Comparison of ENCODE assay signal across 8 mouse cellular contexts in the genomic region with DNA sequence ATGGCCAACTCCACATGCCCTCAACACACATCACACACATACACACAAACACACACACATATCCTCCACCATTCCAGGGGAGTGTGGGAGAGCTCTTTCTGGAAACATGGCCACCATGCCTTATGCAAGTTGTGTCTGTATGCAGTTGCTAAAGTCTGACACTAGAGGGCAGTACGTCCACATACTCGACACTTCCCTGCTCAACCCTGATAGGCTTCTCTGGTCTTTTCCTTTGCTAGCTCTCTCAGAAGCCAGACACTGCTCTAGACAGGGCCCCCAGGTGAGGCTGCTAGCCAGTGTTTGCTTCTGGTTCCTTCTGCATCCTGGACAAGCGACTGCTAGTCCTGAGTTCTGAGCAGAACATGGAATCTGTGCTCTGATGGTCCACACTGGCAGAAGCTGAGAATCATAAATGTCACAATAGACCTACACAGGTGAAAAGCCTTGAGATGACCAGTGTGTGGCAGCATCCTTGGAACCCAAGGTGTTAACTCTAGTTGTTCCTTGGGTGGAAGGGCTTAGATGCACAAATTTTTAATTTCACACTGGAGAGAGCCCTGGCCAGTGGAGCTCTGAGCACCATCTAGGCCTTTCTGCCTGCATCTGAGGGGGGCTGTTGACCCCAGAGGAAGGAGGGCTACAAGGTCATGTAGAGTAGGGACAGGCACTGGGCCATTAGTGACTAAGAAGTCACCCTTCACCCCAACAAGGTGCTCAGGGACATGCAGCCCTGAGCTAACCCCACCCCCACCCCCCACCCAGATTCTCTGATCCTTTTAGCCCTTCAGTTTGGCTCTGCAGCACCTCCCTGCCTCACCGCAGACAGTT. TPM values are rescaled to one million over a fixed set of nuclear protein-coding genes. Genes with fewer than 3 reads are reported as not detected.
A peak's percentile ranks its signal among the peaks of the same experiment; 100 is the strongest.
DNase-seq lines count a peak whose midpoint lies in the region; ATAC-seq and TF ChIP-seq lines count a peak whose summit lies in the region.
"Not testable (repeated sequence)": the region's sequence is repeated elsewhere in the genome, so short reads cannot be mapped to it uniquely, and the experiment has no call there.

No protein-coding gene starts in this region.

- POLR2A ChIA-PET in Patski (lab: Charles Lee): not testable (repeated sequence)

- TF ChIP-seq POLR2A in lung, adult 2 months (IDR thresholded peaks at IDR 0.05; ENCODE audit: borderline replicate concordance, extremely low read depth, low read depth, low read length): not testable (repeated sequence)

- not testable (repeated sequence) for H3K4me2 ChIP-seq in hindbrain, embryonic 14.5 days (replicated peaks); neural tube, embryonic 15.5 days

- in situ Hi-C loops in Patski (cut with MboI; ENCODE audit: low pct_unique_long_range_greater_than_20kb): not testable (repeated sequence)

- H3K36me3 ChIP-seq in hindbrain, embryonic 14.5 days (replicated peaks; ENCODE audit: control insufficient read depth, insufficient read depth); neural tube, embryonic 15.5 days: not testable (repeated sequence)

- 8% methylated on average over 3 of the region's 4 CpGs for WGBS in hindbrain, embryonic 14.5 days
- WGBS in lung, adult 2 months: 21% methylated on average over 4 of the region's 4 CpGs
- WGBS in neural tube, embryonic 15.5 days: 12% methylated on average over 4 of the region's 4 CpGs

- peak; percentile 3 for DNase-seq in Patski (ENCODE audit: low read depth, low spot score)
- peak; percentile 71 to 76 for DNase-seq in cerebellum, postnatal 10 days
- DNase-seq in frontal cortex, adult 2 months (ENCODE audit: extremely low spot score in 1 of 2, low spot score in 1 of 2): peak; percentile 37 to 78
- DNase-seq in hindbrain, embryonic 14.5 days (ENCODE audit: low spot score): peak; percentile 79
- DNase-seq in layer of hippocampus, adult 9-10 months (ENCODE audit: low spot score): peak; percentile 41
- DNase-seq in lung, adult 2 months: peak; percentile 26
- DNase-seq in thymus, postnatal 0 days (ENCODE audit: low spot score): peak; percentile 61

- H3K27me3 ChIP-seq in Patski; hindbrain, embryonic 14.5 days (ENCODE audit: control insufficient read depth, insufficient read depth, low read length); neural tube, embryonic 15.5 days (replicated peaks): not testable (repeated sequence)

- not testable (repeated sequence) for H3K27ac ChIP-seq in hindbrain, embryonic 14.5 days; neural tube, embryonic 15.5 days (replicated peaks)

- CTCF ChIA-PET in Patski (lab: Charles Lee): not testable (repeated sequence)

- peak; percentile 83 for ATAC-seq in Patski
- ATAC-seq in hindbrain, embryonic 14.5 days (ENCODE audit: low FRiP score): peak; percentile 90
- peak; percentile 91 for ATAC-seq in neural tube, embryonic 15.5 days (ENCODE audit: low FRiP score)

- H3K9me3 ChIP-seq in hindbrain, embryonic 14.5 days (ENCODE audit: control insufficient read depth, low read length); neural tube, embryonic 15.5 days (replicated peaks): not testable (repeated sequence)

- H3K4me1 ChIP-seq in hindbrain, embryonic 14.5 days (replicated peaks; ENCODE audit: control insufficient read depth, insufficient read depth, low read length); lung, adult 2 months (ENCODE audit: control insufficient read depth, insufficient read depth, low read length); neural tube, embryonic 15.5 days: not testable (repeated sequence)

- H3K9ac ChIP-seq in hindbrain, embryonic 14.5 days; neural tube, embryonic 15.5 days (replicated peaks): not testable (repeated sequence)

- TF ChIP-seq CTCF in Patski (IDR thresholded peaks at IDR 0.05): peak; percentile 52
- not testable (repeated sequence) for TF ChIP-seq CTCF in lung, adult 2 months (IDR thresholded peaks at IDR 0.05; ENCODE audit: insufficient read depth, low read length)

- not testable (repeated sequence) for H3K4me3 ChIP-seq in hindbrain, embryonic 14.5 days (replicated peaks; ENCODE audit: low read length); lung, adult 2 months (replicated peaks; ENCODE audit: extremely low read depth, low read depth, low read length); neural tube, embryonic 15.5 days (replicated peaks)

RNA-seq across cellular contexts. Expression of gene Gpr31b, which starts 8.0 kb away (rescaled TPM):
- not detected for polyA plus RNA-seq in Patski (2021)
- polyA plus RNA-seq in frontal cortex, adult 2 months (2012; rRNA removed): not detected in 2 replicates
- 0.16 and 0.22 TPM in 2 replicates for polyA plus RNA-seq in hindbrain, embryonic 14.5 days (2014; fragmentation: Nextera tagmentation; extraction: Ambion mirVana)
- polyA plus RNA-seq in lung, adult 2 months (2012; rRNA removed): not detected in 2 replicates
- polyA plus RNA-seq in neural tube, embryonic 15.5 days (2015; fragmentation: Nextera tagmentation; extraction: Ambion mirVana): 0.20 TPM in 1 of 2 replicates, not detected in the other
- 0.16 TPM in 1 of 2 replicates, not detected in the other for polyA plus RNA-seq in thymus, postnatal 0 days (2015; fragmentation: Nextera tagmentation; extraction: Ambion mirVana)

RNA-seq across cellular contexts. Expression of gene Tcp10b, which starts 16.8 kb away (rescaled TPM):
- 0.21 TPM for polyA plus RNA-seq in Patski (2021)
- 0.70 and 0.86 TPM in 2 replicates for polyA plus RNA-seq in frontal cortex, adult 2 months (2012; rRNA removed)
- 0.29 and 0.44 TPM in 2 replicates for polyA plus RNA-seq in hindbrain, embryonic 14.5 days (2014; fragmentation: Nextera tagmentation; extraction: Ambion mirVana)
- polyA plus RNA-seq in lung, adult 2 months (2012; rRNA removed): 0.07 and 0.13 TPM in 2 replicates
- polyA plus RNA-seq in neural tube, embryonic 15.5 days (2015; fragmentation: Nextera tagmentation; extraction: Ambion mirVana): 0.19 and 0.23 TPM in 2 replicates
- polyA plus RNA-seq in thymus, postnatal 0 days (2015; fragmentation: Nextera tagmentation; extraction: Ambion mirVana): 0.21 TPM in 1 of 2 replicates, not detected in the other

RNA-seq across cellular contexts. Expression of gene Sod2, which starts 37.4 kb away (rescaled TPM):
- 164 TPM for polyA plus RNA-seq in Patski (2021)
- 261 and 282 TPM in 2 replicates for polyA plus RNA-seq in frontal cortex, adult 2 months (2012; rRNA removed)
- 163 and 172 TPM in 2 replicates for polyA plus RNA-seq in hindbrain, embryonic 14.5 days (2014; fragmentation: Nextera tagmentation; extraction: Ambion mirVana)
- 285 and 325 TPM in 2 replicates for polyA plus RNA-seq in lung, adult 2 months (2012; rRNA removed)
- polyA plus RNA-seq in neural tube, embryonic 15.5 days (2015; fragmentation: Nextera tagmentation; extraction: Ambion mirVana): 132 and 141 TPM in 2 replicates
- polyA plus RNA-seq in thymus, postnatal 0 days (2015; fragmentation: Nextera tagmentation; extraction: Ambion mirVana): 133 and 143 TPM in 2 replicates

RNA-seq across cellular contexts. Expression of gene Wtap, which starts 50.1 kb away (rescaled TPM):
- 80.5 TPM for polyA plus RNA-seq in Patski (2021)
- 53.6 and 66.9 TPM in 2 replicates for polyA plus RNA-seq in frontal cortex, adult 2 months (2012; rRNA removed)
- polyA plus RNA-seq in hindbrain, embryonic 14.5 days (2014; fragmentation: Nextera tagmentation; extraction: Ambion mirVana): 120 and 123 TPM in 2 replicates
- polyA plus RNA-seq in lung, adult 2 months (2012; rRNA removed): 16.1 and 19.4 TPM in 2 replicates
- 111 and 113 TPM in 2 replicates for polyA plus RNA-seq in neural tube, embryonic 15.5 days (2015; fragmentation: Nextera tagmentation; extraction: Ambion mirVana)
- polyA plus RNA-seq in thymus, postnatal 0 days (2015; fragmentation: Nextera tagmentation; extraction: Ambion mirVana): 185 and 210 TPM in 2 replicates

Comparison
In these comparisons a context has a peak if more than half of its experiments do, and no peak if none do; other contexts are left out.
1. DNase-seq: peak in every context shown above with its lines; median percentile 79 in hindbrain, embryonic 14.5 days; 74 in cerebellum, postnatal 10 days; 61 in thymus, postnatal 0 days; 58 in frontal cortex, adult 2 months; 41 in layer of hippocampus, adult 9-10 months; 26 in lung, adult 2 months; 3 in Patski.